Mouse (Mus musculus): ENCODE data around the gene Tmeff2. TPM values are rescaled to one million over a fixed set of nuclear protein-coding genes. Genes with fewer than 3 reads are reported as not detected.

Tmeff2 gene
- polyA plus RNA-seq, 1 experiment from 2014 or later, result 3.9 TPM

DNA sequence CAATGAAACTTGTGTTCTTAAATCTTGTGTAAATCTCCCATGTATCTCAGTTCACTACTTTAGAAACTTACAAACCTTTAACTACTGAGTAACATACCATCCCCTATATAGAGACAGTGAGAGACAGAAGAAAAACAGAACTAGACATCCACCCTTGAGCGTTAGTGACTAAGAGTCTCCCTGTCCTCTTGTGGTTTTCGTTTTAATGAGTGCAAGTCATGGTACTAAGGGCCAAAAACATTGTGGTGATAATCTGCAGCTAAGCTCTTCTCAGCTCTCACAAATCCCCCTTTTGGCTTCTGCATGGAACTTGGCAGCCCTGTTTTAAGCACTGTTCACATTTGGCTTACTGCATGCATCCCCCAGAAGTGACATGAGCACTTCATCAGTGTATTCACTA is 34.6 kb downstream of the Tmeff2 start:
- Histone ChIP-seq H3K36me3 (ENCODE audit: insufficient read depth, low read length) (no peaks in the 10 kb centered on the region), H3K27me3 (ENCODE audit: insufficient read depth, low read length) (no peaks in the 10 kb centered on the region), H3K4me2 (replicated peaks; ENCODE audit: low read depth, low read length) (no peak overlapping the region), H3K4me1 (ENCODE audit: insufficient read depth, low read length) (no peaks in the 10 kb centered on the region), H3K9ac (replicated peaks; ENCODE audit: low read length) (no peak overlapping the region), H3K4me3 (ENCODE audit: low read length) (no peak overlapping the region), H3K9me3 (ENCODE audit: low read length) (no peaks in the 10 kb centered on the region), H3K27ac (ENCODE audit: low read length) (no peak overlapping the region)
- ATAC-seq (ENCODE audit: low FRiP score, low TSS enrichment), result no peak
- 78% methylated on average over 2 of the region's 2 CpGs for WGBS

GRCm38 (mm10) chr1:50935484-50935883 is 35.0 kb downstream of the Tmeff2 start:
- Histone ChIP-seq H3K4me1 (ENCODE audit: insufficient read depth, low read length) (no peaks in the 10 kb centered on the region), H3K36me3 (ENCODE audit: insufficient read depth, low read length) (no peaks in the 10 kb centered on the region), H3K27ac (ENCODE audit: low read length) (no peak overlapping the region), H3K4me3 (ENCODE audit: low read length) (no peak overlapping the region), H3K27me3 (ENCODE audit: insufficient read depth, low read length) (no peaks in the 10 kb centered on the region), H3K4me2 (replicated peaks; ENCODE audit: low read depth, low read length) (no peak overlapping the region), H3K9me3 (ENCODE audit: low read length) (no peaks in the 10 kb centered on the region), H3K9ac (replicated peaks; ENCODE audit: low read length) (no peak overlapping the region)
- 79% methylated on average over 2 of the region's 2 CpGs for WGBS
- no peak for ATAC-seq (ENCODE audit: low FRiP score, low TSS enrichment)

GRCm38 (mm10) chr1:50940131-50941039 is 39.9 kb downstream of the Tmeff2 start:
- Histone ChIP-seq H3K27me3 (ENCODE audit: insufficient read depth, low read length) (no peaks in the 10 kb centered on the region), H3K4me3 (ENCODE audit: low read length) (no peak overlapping the region), H3K9me3 (ENCODE audit: low read length) (no peaks in the 10 kb centered on the region), H3K27ac (ENCODE audit: low read length) (no peak overlapping the region), H3K4me1 (ENCODE audit: insufficient read depth, low read length) (no peaks in the 10 kb centered on the region), H3K9ac (replicated peaks; ENCODE audit: low read length) (no peak overlapping the region), H3K4me2 (replicated peaks; ENCODE audit: low read depth, low read length) (no peak overlapping the region), H3K36me3 (ENCODE audit: insufficient read depth, low read length) (no peaks in the 10 kb centered on the region)
- WGBS, result 84% methylated on average over 7 of the region's 7 CpGs
- ATAC-seq (ENCODE audit: low FRiP score, low TSS enrichment), result no peak

DNA sequence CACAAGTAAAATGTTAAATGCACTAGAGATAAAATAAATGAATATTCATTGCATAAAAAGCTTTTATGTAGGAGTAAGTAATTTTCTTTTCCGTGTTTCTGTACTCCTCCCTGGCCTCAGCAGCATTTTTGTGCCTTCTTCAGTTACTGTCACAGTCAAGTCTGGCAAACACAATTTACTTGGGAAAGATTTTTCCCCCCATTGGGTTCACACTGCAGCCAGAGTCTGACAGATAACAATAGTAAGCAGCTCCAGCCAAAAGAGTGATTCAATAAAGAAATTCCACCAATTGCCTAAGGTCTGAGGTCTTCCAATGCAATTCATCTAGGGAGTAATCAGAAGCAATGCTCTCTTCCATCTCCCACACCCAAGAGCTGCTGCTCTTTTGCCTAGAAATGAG is 48.1 kb downstream of the Tmeff2 start:
- no peaks in the 10 kb centered on the region for H3K27me3 ChIP-seq (ENCODE audit: insufficient read depth, low read length)
- 60% methylated on average over 1 of the region's 1 CpGs for WGBS
- H3K27ac ChIP-seq (ENCODE audit: low read length), result no peak overlapping the region
- H3K4me1 ChIP-seq (ENCODE audit: insufficient read depth, low read length), result no peaks in the 10 kb centered on the region
- no peak overlapping the region for H3K4me2 ChIP-seq (replicated peaks; ENCODE audit: low read depth, low read length)
- no peak overlapping the region for H3K9ac ChIP-seq (replicated peaks; ENCODE audit: low read length)
- no peaks in the 10 kb centered on the region for H3K9me3 ChIP-seq (ENCODE audit: low read length)
- no peak overlapping the region for H3K4me3 ChIP-seq (ENCODE audit: low read length)
- no peak for ATAC-seq (ENCODE audit: low FRiP score, low TSS enrichment)
- H3K36me3 ChIP-seq (ENCODE audit: insufficient read depth, low read length), result no peaks in the 10 kb centered on the region

- no peak for ATAC-seq (ENCODE audit: low FRiP score, low TSS enrichment)
- H3K4me1 ChIP-seq (ENCODE audit: insufficient read depth, low read length), result no peaks in the 10 kb centered on the region
- 100% methylated on average over 1 of the region's 1 CpGs for WGBS
- no peak overlapping the region for H3K4me2 ChIP-seq (replicated peaks; ENCODE audit: low read depth, low read length)
- no peaks in the 10 kb centered on the region for H3K27me3 ChIP-seq (ENCODE audit: insufficient read depth, low read length)
- H3K4me3 ChIP-seq (ENCODE audit: low read length), result no peak overlapping the region
- H3K27ac ChIP-seq (ENCODE audit: low read length), result no peak overlapping the region
- H3K9me3 ChIP-seq (ENCODE audit: low read length), result no peaks in the 10 kb centered on the region
- H3K9ac ChIP-seq (replicated peaks; ENCODE audit: low read length), result no peak overlapping the region
- H3K36me3 ChIP-seq (ENCODE audit: insufficient read depth, low read length), result no peaks in the 10 kb centered on the region
Observed at GRCm38 (mm10) chr1:50958844-50959243, 58.4 kb downstream of the Tmeff2 start.

DNA sequence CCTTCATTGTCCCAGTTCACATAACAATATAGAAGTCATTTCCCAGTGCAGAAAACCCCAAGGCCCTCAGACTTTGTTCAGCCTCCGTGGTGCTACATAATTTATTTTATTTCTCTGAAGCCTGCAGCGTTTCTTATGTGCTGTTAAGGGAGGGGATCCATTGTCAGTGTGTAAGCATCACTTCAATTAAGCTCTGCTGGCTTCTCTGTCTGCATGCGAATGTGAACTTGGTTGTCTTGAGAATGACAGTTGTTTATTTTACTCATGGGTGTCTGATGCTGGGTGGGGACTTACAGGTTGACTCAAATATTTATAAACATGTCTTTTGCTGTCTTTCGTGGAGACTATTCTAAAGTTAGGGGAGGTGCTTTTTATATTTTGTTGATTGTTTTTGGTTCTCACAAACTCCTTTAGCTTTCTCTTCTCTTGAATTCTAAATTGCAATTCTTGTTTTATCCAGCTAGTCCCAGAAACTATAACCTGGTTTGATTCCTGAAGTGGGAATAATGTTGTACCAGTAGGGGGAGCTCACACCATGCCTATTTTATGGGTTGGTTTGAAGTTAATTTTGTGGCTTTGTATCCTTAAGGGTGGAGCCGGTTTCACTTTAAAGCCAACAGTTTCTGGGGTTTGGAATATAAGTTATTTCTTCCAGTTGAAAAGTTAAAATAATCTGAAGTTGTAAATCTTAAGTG is 61.7 kb downstream of the Tmeff2 start:
- Histone ChIP-seq H3K4me2 (replicated peaks; ENCODE audit: low read depth, low read length) (0 out of 2 replicates have a peak overlapping the region, but pooled peaks have one; percentile 25), H3K27me3 (ENCODE audit: insufficient read depth, low read length) (no peaks in the 10 kb centered on the region), H3K4me1 (ENCODE audit: insufficient read depth, low read length) (no peaks in the 10 kb centered on the region), H3K36me3 (ENCODE audit: insufficient read depth, low read length) (no peaks in the 10 kb centered on the region), H3K9me3 (ENCODE audit: low read length) (no peaks in the 10 kb centered on the region), H3K4me3 (ENCODE audit: low read length) (no peak overlapping the region), H3K27ac (ENCODE audit: low read length) (no peak overlapping the region), H3K9ac (replicated peaks; ENCODE audit: low read length) (no peak overlapping the region)
- WGBS, result 38% methylated on average over 5 of the region's 5 CpGs
- peak; percentile 59; the same call in 1 of the 2 replicates for ATAC-seq (ENCODE audit: low FRiP score, low TSS enrichment)

DNA sequence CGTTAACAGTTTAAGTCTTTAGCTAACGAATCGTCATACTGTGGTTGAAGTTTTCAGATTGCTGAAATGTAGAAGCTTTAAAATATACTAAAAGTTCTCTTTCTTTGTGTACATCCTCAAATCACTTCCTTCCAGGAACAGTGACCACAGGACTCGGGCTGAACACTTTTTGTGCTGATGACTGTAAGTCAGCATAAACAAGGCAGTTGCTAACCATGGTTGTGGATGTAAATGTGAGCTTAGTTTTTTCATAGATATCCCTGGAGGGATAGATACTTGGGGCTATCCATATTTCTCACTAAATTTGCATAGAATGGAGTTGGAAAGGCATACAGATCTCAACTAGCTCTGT is 62.2 kb downstream of the Tmeff2 start:
- WGBS, result 19% methylated on average over 4 of the region's 4 CpGs
- Histone ChIP-seq H3K4me2 (replicated peaks; ENCODE audit: low read depth, low read length) (0 out of 2 replicates have a peak overlapping the region, but pooled peaks have one; percentile 25), H3K9me3 (ENCODE audit: low read length) (no peaks in the 10 kb centered on the region), H3K4me3 (ENCODE audit: low read length) (no peak overlapping the region), H3K36me3 (ENCODE audit: insufficient read depth, low read length) (no peaks in the 10 kb centered on the region), H3K27me3 (ENCODE audit: insufficient read depth, low read length) (no peaks in the 10 kb centered on the region), H3K27ac (ENCODE audit: low read length) (no peak overlapping the region), H3K4me1 (ENCODE audit: insufficient read depth, low read length) (no peaks in the 10 kb centered on the region), H3K9ac (replicated peaks; ENCODE audit: low read length) (no peak overlapping the region)
- ATAC-seq (ENCODE audit: low FRiP score, low TSS enrichment), result no peak; the same call in 1 of the 2 replicates

DNA sequence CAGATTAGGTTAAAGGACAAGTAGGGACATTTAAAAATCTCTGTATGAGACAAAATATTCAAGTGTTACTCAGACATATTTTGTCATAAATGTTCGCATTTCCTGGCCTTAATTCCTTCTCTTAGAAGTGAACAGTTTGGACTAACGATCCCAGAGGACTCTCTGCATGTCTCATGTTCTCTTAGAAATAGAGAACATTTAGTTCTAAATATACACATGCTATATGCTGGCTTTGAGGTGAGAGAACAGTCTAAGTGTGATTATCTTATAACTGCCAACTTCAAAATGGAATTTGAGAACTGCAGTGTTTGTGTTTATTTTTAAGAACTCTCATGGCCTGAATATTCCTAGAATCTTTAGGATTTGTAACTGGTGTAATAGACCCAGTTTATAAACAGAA is 69.2 kb downstream of the Tmeff2 start:
- no peak overlapping the region for H3K4me3 ChIP-seq (ENCODE audit: low read length)
- H3K4me1 ChIP-seq (ENCODE audit: insufficient read depth, low read length), result no peaks in the 10 kb centered on the region
- no peaks in the 10 kb centered on the region for H3K9me3 ChIP-seq (ENCODE audit: low read length)
- H3K27me3 ChIP-seq (ENCODE audit: insufficient read depth, low read length), result no peaks in the 10 kb centered on the region
- no peak for ATAC-seq (ENCODE audit: low FRiP score, low TSS enrichment)
- H3K27ac ChIP-seq (ENCODE audit: low read length), result no peak overlapping the region
- no peaks in the 10 kb centered on the region for H3K36me3 ChIP-seq (ENCODE audit: insufficient read depth, low read length)
- 82% methylated on average over 2 of the region's 2 CpGs for WGBS
- no peak overlapping the region for H3K9ac ChIP-seq (replicated peaks; ENCODE audit: low read length)
- H3K4me2 ChIP-seq (replicated peaks; ENCODE audit: low read depth, low read length), result no peak overlapping the region

DNA sequence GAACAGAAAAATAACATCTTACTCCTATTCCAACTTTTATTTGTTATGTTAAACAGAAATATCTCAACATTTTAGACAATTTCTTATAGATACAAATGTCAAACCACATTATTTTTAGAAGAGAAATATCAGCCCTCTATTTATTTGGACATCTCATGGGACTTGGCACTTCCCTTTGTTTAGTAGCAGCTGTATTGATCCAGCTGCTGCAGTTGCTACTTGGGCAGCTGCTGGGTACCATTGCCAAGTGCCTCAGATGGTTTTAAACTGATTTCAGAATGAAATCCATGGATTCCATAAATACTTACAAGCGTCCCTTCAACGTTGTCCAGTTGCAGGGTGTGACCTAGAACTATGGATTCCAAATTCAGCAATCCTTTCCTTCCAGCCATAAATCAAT is 70.4 kb downstream of the Tmeff2 start:
- Histone ChIP-seq H3K4me3 (ENCODE audit: low read length) (no peak overlapping the region), H3K9me3 (ENCODE audit: low read length) (no peaks in the 10 kb centered on the region), H3K36me3 (ENCODE audit: insufficient read depth, low read length) (no peaks in the 10 kb centered on the region), H3K4me1 (ENCODE audit: insufficient read depth, low read length) (no peaks in the 10 kb centered on the region), H3K4me2 (replicated peaks; ENCODE audit: low read depth, low read length) (no peak overlapping the region), H3K9ac (replicated peaks; ENCODE audit: low read length) (no peak overlapping the region), H3K27me3 (ENCODE audit: insufficient read depth, low read length) (no peaks in the 10 kb centered on the region), H3K27ac (ENCODE audit: low read length) (no peak overlapping the region)
- no peak for ATAC-seq (ENCODE audit: low FRiP score, low TSS enrichment)
- WGBS, result 53% methylated on average over 2 of the region's 2 CpGs

Data from kidney, embryonic 16.5 days (tissue).